Mouse (Mus musculus) CH12.LX (cell line): ENCODE results near the gene Scmh1. TPM values are rescaled to one million over a fixed set of nuclear protein-coding genes. Genes with fewer than 3 reads are reported as not detected.

ENCODE experiments used
- DNase-seq: peaks from one replicate; pipeline ENCODE4 v3.0.0-alpha.2; 2013; ENCODE audit errors: extremely low read depth
- H3K27ac ChIP-seq: 2 replicates; pipeline ENCODE4 v1.5.1; 2012; ENCODE audit warnings: low read depth, mild to moderate bottlenecking, control low read depth, moderate library complexity; ENCODE audit not compliant: insufficient read depth
- H3K27me3 ChIP-seq: replicated peaks from 2 replicates; pipeline ENCODE3; 2012; ENCODE audit warnings: inconsistent platforms
- H3K36me3 ChIP-seq, 2 experiments: replicated peaks in 1 of 2; 2 replicates each; pipeline versions ENCODE3 to v1.6.1; 2012; ENCODE audit warnings: inconsistent platforms in 1 of 2, low read length in 1 of 2, mild to moderate bottlenecking in 1 of 2, mixed read lengths in 1 of 2, moderate library complexity in 1 of 2; ENCODE audit not compliant: control insufficient read depth in 1 of 2, insufficient read depth in 1 of 2
- H3K4me1 ChIP-seq, 2 experiments: 2 replicates each; pipeline ENCODE4 v1.6.1; 2012; ENCODE audit warnings: inconsistent platforms in 1 of 2, moderate library complexity in 1 of 2; ENCODE audit not compliant: insufficient read depth in 2 of 2, control insufficient read depth in 1 of 2
- H3K4me2 ChIP-seq: 2 replicates; pipeline ENCODE4 v1.6.1; 2012; ENCODE audit warnings: low read depth, mild to moderate bottlenecking, control low read depth; ENCODE audit not compliant: poor library complexity, insufficient read depth, severe bottlenecking
- H3K4me3 ChIP-seq, 3 experiments: fragments of 150-350 bp in 1 of 3; sonication (generic) in 1 of 3; replicated peaks in 1 of 3; 2 replicates each; pipeline versions ENCODE3 to v1.5.1; 2011 to 2012; ENCODE audit warnings: low read depth in 2 of 3, low read length in 2 of 3, mild to moderate bottlenecking in 2 of 3, moderate library complexity in 2 of 3, control low read depth in 1 of 3, improper control_type of control experiment in 1 of 3, inconsistent platforms in 1 of 3, mixed read lengths in 1 of 3; ENCODE audit not compliant: poor library complexity in 1 of 3
- H3K79me2 ChIP-seq: replicated peaks from 2 replicates; pipeline ENCODE4 v1.6.1; 2012; ENCODE audit warnings: mild to moderate bottlenecking, moderate library complexity; ENCODE audit not compliant: control insufficient read depth, poor library complexity, insufficient read depth, severe bottlenecking; ENCODE audit errors: extremely low read depth
- H3K9ac ChIP-seq: 2 replicates; pipeline ENCODE4 v1.6.1; 2012; ENCODE audit warnings: low read depth, mild to moderate bottlenecking, control low read depth, moderate library complexity; ENCODE audit not compliant: insufficient read depth
- H3K9me3 ChIP-seq: replicated peaks from 2 replicates; pipeline ENCODE3; 2012; ENCODE audit warnings: low read length, inconsistent platforms, mixed read lengths
- BHLHE40 ChIP-seq: IDR thresholded peaks from 2 replicates; pipeline ENCODE4 v1.6.1; 2011; ENCODE audit warnings: mild to moderate bottlenecking, low read depth, low read length, improper control_type of control experiment
- CHD1 ChIP-seq: IDR thresholded peaks from 2 replicates; pipeline ENCODE4 v1.6.1; 2012; ENCODE audit warnings: low read depth, low read length, improper control_type of control experiment, inconsistent platforms
- CHD2 ChIP-seq: IDR thresholded peaks from 2 replicates; pipeline ENCODE4 v1.6.1; 2011; ENCODE audit warnings: low read length, improper control_type of control experiment
- CTCF ChIP-seq, 2 experiments: IDR thresholded peaks in 1 of 2; conservative IDR thresholded peaks in 1 of 2; 2 replicates each; pipeline ENCODE4 v1.5.1; 2011 to 2012; ENCODE audit warnings: low read depth in 2 of 2, low read length in 2 of 2, improper control_type of control experiment in 1 of 2, inconsistent platforms in 1 of 2, mild to moderate bottlenecking in 1 of 2, moderate library complexity in 1 of 2
- E2F4 ChIP-seq: IDR thresholded peaks from 2 replicates; pipeline ENCODE4 v1.6.1; 2011; ENCODE audit warnings: low read depth, low read length, improper control_type of control experiment; ENCODE audit not compliant: insufficient replicate concordance
- ELF1 ChIP-seq: IDR thresholded peaks from 2 replicates; pipeline ENCODE4 v1.6.1; 2014; ENCODE audit warnings: low read depth, mild to moderate bottlenecking, inconsistent platforms, low read length, improper control_type of control experiment
- EP300 ChIP-seq: IDR thresholded peaks from 2 replicates; pipeline ENCODE4 v1.6.1; 2011; ENCODE audit warnings: low read length, improper control_type of control experiment
- ETS1 ChIP-seq: conservative IDR thresholded peaks from 2 replicates; pipeline ENCODE4 v1.6.1; 2012; ENCODE audit warnings: low read depth, mild to moderate bottlenecking, inconsistent platforms, low read length, improper control_type of control experiment, moderate library complexity
- HCFC1 ChIP-seq: IDR thresholded peaks from 2 replicates; pipeline ENCODE4 v1.6.1; 2012; ENCODE audit warnings: low read depth, mild to moderate bottlenecking, inconsistent platforms, low read length, improper control_type of control experiment
- IRF4 ChIP-seq: IDR thresholded peaks from 2 replicates; pipeline ENCODE4 v1.6.1; 2014; ENCODE audit warnings: low read depth, mild to moderate bottlenecking, inconsistent platforms, low read length, improper control_type of control experiment
- JUND ChIP-seq: conservative IDR thresholded peaks from 2 replicates; pipeline ENCODE4 v1.6.1; 2011; ENCODE audit warnings: low read depth, low read length, improper control_type of control experiment
- KAT2A ChIP-seq: IDR thresholded peaks from 2 replicates; pipeline ENCODE4 v1.6.1; 2012; ENCODE audit warnings: low read length, improper control_type of control experiment, inconsistent platforms; ENCODE audit not compliant: insufficient replicate concordance
- MAFK ChIP-seq: IDR thresholded peaks from 2 replicates; pipeline ENCODE4 v1.6.1; 2011; ENCODE audit warnings: low read length, improper control_type of control experiment; ENCODE audit not compliant: insufficient replicate concordance
- MAX ChIP-seq: IDR thresholded peaks from 2 replicates; pipeline ENCODE4 v1.6.1; 2011; ENCODE audit warnings: low read length, improper control_type of control experiment
- MXI1 ChIP-seq: IDR thresholded peaks from 2 replicates; pipeline ENCODE4 v1.6.1; 2011; ENCODE audit warnings: mild to moderate bottlenecking, low read depth, low read length, improper control_type of control experiment
- NELFE ChIP-seq: IDR thresholded peaks from 2 replicates; pipeline ENCODE4 v1.6.1; 2011; ENCODE audit warnings: low read depth, low read length, improper control_type of control experiment
- PAX5 ChIP-seq: IDR thresholded peaks from 2 replicates; pipeline ENCODE4 v1.6.1; 2012; ENCODE audit warnings: low read length, inconsistent platforms, mixed read lengths
- POLR2A ChIP-seq: IDR thresholded peaks from 2 replicates; pipeline ENCODE4 v1.6.1; 2011; ENCODE audit warnings: low read depth, mild to moderate bottlenecking, improper control_type of control experiment, low read length
- RAD21 ChIP-seq: IDR thresholded peaks from 2 replicates; pipeline ENCODE4 v1.6.1; 2011; ENCODE audit warnings: low read depth, mild to moderate bottlenecking, low read length, improper control_type of control experiment, moderate library complexity
- RCOR1 ChIP-seq: conservative IDR thresholded peaks from 2 replicates; pipeline ENCODE4 v1.6.1; 2012; ENCODE audit warnings: low read depth, mild to moderate bottlenecking, inconsistent platforms, low read length, improper control_type of control experiment
- SIN3A ChIP-seq: IDR thresholded peaks from 2 replicates; pipeline ENCODE4 v1.6.1; 2012; ENCODE audit warnings: low read length, improper control_type of control experiment, inconsistent platforms
- SMC3 ChIP-seq: IDR thresholded peaks from 2 replicates; pipeline ENCODE4 v1.6.1; 2011; ENCODE audit warnings: low read depth, low read length, improper control_type of control experiment
- TBP ChIP-seq: conservative IDR thresholded peaks from 2 replicates; pipeline ENCODE4 v1.6.1; 2011; ENCODE audit warnings: low read depth, low read length, improper control_type of control experiment
- TCF12 ChIP-seq: IDR thresholded peaks from 2 replicates; pipeline ENCODE4 v1.6.1; 2014; ENCODE audit warnings: low read depth, mild to moderate bottlenecking, inconsistent platforms, low read length, improper control_type of control experiment
- UBTF ChIP-seq: IDR thresholded peaks from 2 replicates; pipeline ENCODE4 v1.6.1; 2012; ENCODE audit warnings: low read depth, mild to moderate bottlenecking, inconsistent platforms, low read length, improper control_type of control experiment, moderate library complexity
- USF2 ChIP-seq: conservative IDR thresholded peaks from 2 replicates; pipeline ENCODE4 v1.6.1; 2011; ENCODE audit warnings: low read depth, low read length, improper control_type of control experiment
- ZC3H11A ChIP-seq: IDR thresholded peaks from 2 replicates; pipeline ENCODE4 v1.6.1; 2012; ENCODE audit warnings: low read depth, mild to moderate bottlenecking, inconsistent platforms, low read length, improper control_type of control experiment
- ZKSCAN1 ChIP-seq: IDR thresholded peaks from 2 replicates; pipeline ENCODE4 v1.6.1; 2012; ENCODE audit warnings: low read depth, inconsistent platforms, low read length, improper control_type of control experiment, borderline replicate concordance
- ZMIZ1 ChIP-seq: IDR thresholded peaks from 2 replicates; pipeline ENCODE4 v1.6.1; 2012; ENCODE audit warnings: low read depth, mild to moderate bottlenecking, inconsistent platforms, low read length, improper control_type of control experiment
- ZNF384 ChIP-seq: IDR thresholded peaks from 2 replicates; pipeline ENCODE4 v1.6.1; 2012; ENCODE audit warnings: low read depth, low read length, improper control_type of control experiment, inconsistent platforms
- dilution Hi-C: fragments of 300-500 bp; cut with MboI; formaldehyde crosslinking; loops from 2 replicates; pipeline ENCODE4 v1.14.3; 2020; ENCODE audit warnings: low sequenced_read_pairs; ENCODE audit not compliant: extremely low pct_unique_long_range_greater_than_20kb, extremely low pct_ligation_motif_present
- in situ Hi-C: fragments of 300-500 bp; cut with MboI; formaldehyde crosslinking; loops from 3 replicates; pipeline ENCODE4 v1.14.3; 2019; ENCODE audit warnings: low sequenced_read_pairs, low pct_ligation_motif_present, low pct_unique_long_range_greater_than_20kb, mixed read lengths
- polyA plus RNA-seq: library from polyadenylated mRNA; unstranded; fragments of >175 nt; gene quantifications from 2 replicates; pipeline ENCODE4 v1.2.1, GENCODE M21; 2012; ENCODE audit warnings: low read depth; ENCODE audit not compliant: insufficient read length
- total RNA-seq, 2 experiments: library from RNA; depleted of rRNA; stranded (reverse); fragments of 300-350 nt in 1 of 2; fragments of >200 nt in 1 of 2; gene quantifications; 2 replicates each; pipeline ENCODE4 v1.2.3; 2012 to 2014

Gene Scmh1
- total and polyA plus RNA-seq, 3 experiments = 3.2 to 24.0 (median 3.5) TPM

DNA sequence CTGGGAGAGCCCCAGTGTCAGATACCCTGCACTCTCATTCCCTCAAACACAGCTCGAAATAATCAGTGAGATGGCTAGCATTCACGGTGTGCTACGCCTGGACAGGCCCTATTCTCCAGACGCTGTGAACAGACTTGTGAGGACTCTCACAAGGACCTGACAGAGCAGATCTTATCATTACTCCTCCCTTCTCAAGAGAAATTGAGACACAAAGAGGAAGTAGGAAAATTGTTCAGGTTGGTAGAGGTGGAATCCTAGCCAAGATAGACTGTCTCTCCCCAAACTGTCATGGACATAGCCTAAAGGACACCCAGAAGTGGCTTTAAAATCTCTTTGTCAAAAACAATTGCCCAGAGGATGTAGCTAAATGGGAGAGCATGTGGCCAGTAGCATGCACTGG lies 31.3 kb upstream of the Scmh1 start:
- H3K79me2 ChIP-seq = no peaks in the 10 kb centered on the region
- H3K9me3 ChIP-seq = no peaks in the 10 kb centered on the region
- no peak overlapping the region for H3K4me2 ChIP-seq
- no peak overlapping the region for H3K27ac ChIP-seq
- no peak overlapping the region for H3K9ac ChIP-seq
- H3K27me3 ChIP-seq = peaks cover 1% of the 10 kb centered on the region
- DNase-seq = peak; percentile 13
- H3K36me3 ChIP-seq = no peaks in the 10 kb centered on the region
- peaks cover 7 to 62% of the 10 kb centered on the region in 2 experiments for H3K4me1 ChIP-seq
- no peak overlapping the region for H3K4me3 ChIP-seq
- in situ Hi-C loops (no loop called here), dilution Hi-C loops (no loop called here)
- no peak for TF ChIP-seq ETS1
- no peak for TF ChIP-seq BHLHE40
- no peak for TF ChIP-seq TCF12
- TF ChIP-seq ELF1 = no peak
- TF ChIP-seq CHD1 = no peak
- no peak for TF ChIP-seq UBTF
- no peak for TF ChIP-seq TBP
- no peak for TF ChIP-seq PAX5
- no peak for TF ChIP-seq POLR2A
- no peak for TF ChIP-seq JUND
- no peak for TF ChIP-seq RCOR1
- no peak for TF ChIP-seq ZNF384
- TF ChIP-seq SIN3A = no peak
- TF ChIP-seq SMC3 = no peak

DNA sequence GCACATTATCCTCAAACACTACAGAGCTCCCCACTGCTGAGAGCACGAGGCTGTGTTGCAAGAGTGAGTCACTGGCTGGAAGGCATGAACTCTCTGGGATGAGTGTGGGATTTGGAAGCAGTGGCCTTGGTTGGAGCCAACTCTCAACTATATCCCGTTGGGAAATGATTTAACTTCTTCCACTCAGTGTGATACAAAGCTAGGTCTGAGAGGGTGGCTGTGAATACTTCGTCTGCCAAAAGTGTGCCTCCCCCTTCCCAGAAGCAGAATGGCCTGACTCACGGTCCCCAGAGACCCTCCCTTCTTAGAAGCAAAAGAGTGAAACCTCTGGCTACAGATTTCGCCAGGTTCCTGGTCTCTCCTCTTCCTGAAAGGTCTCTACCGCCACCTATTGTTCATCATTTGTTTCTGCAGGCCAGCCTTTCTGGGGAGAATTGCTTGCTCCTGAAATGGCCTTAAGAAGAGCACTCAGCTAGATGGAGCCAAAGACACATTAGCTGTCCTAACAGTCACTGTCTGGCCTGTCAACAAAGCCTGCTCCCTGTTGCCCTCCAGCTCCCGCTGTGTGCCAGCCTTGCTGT lies 24.2 kb upstream of the Scmh1 start:
- H3K27me3 ChIP-seq = peaks cover 1% of the 10 kb centered on the region
- no peak overlapping the region for H3K27ac ChIP-seq
- 0 out of 2 replicates have a peak overlapping the region, but pooled peaks have one; percentile 30 for H3K4me2 ChIP-seq
- DNase-seq = peak; percentile 93
- peaks cover 5 to 14% of the 10 kb centered on the region in 2 experiments for H3K4me1 ChIP-seq
- in situ Hi-C loops (loop anchor here (25.0 kb wide), 1 partner anchor 306 kb away; no protein-coding TSS in a partner anchor), dilution Hi-C loops (no loop called here)
- H3K9ac ChIP-seq = no peak overlapping the region
- H3K4me3 ChIP-seq = no peak overlapping the region
- no peaks in the 10 kb centered on the region for H3K36me3 ChIP-seq
- peaks cover 5% of the 10 kb centered on the region for H3K9me3 ChIP-seq
- no peaks in the 10 kb centered on the region for H3K79me2 ChIP-seq
- TF ChIP-seq HCFC1 = no peak
- no peak for TF ChIP-seq KAT2A
- TF ChIP-seq MAFK = no peak
- no peak for TF ChIP-seq TBP
- TF ChIP-seq SMC3 = peak; percentile 85
- no peak for TF ChIP-seq MXI1
- TF ChIP-seq PAX5 = no peak
- peak; percentile 34 for TF ChIP-seq ETS1
- peak; percentile 44; the same call in 1 of the 2 replicates for TF ChIP-seq E2F4
- no peak for TF ChIP-seq ZMIZ1
- TF ChIP-seq MAX = no peak
- TF ChIP-seq EP300 = 0 out of 2 replicates have a peak, but pooled peaks have one; percentile 26
- TF ChIP-seq CTCF (conservative IDR thresholded peaks at IDR 0.05 in 1 of 2, IDR thresholded peaks at IDR 0.05 in 1 of 2; ENCODE audit: low read depth in 2 of 2, low read length in 2 of 2) = peak; percentile 85 to 98
- peak; percentile 39; the same call in 1 of the 2 replicates for TF ChIP-seq SIN3A
- TF ChIP-seq USF2 = no peak
- peak; percentile 62; the same call in 1 of the 2 replicates for TF ChIP-seq IRF4
- TF ChIP-seq NELFE = peak; percentile 24; the same call in 1 of the 2 replicates
- peak; percentile 75 for TF ChIP-seq ELF1
- TF ChIP-seq UBTF = no peak
- TF ChIP-seq RAD21 = peak; percentile 96
- TF ChIP-seq ZC3H11A = peak; percentile 12; the same call in 1 of the 2 replicates
- TF ChIP-seq CHD2 = no peak
- TF ChIP-seq TCF12 = 0 out of 2 replicates have a peak, but pooled peaks have one; percentile 31
- no peak for TF ChIP-seq RCOR1
- no peak for TF ChIP-seq JUND
- no peak for TF ChIP-seq ZKSCAN1
- TF ChIP-seq POLR2A = no peak
